Mouse (Mus musculus) spleen, adult 12 weeks (tissue): ENCODE results near the gene Cmtm4.

ENCODE experiments used
- DNase-seq: peaks from one replicate; pipeline ENCODE4 v3.0.0; 2022; ENCODE audit warnings: low spot score

The Cmtm4 gene

GRCm38 (mm10) chr8:104395703-104396357 is at the start of gene Cmtm4:
Gene Cmtm4, minus strand, starts transcription at chr8:104395807.
- DNase-seq = no peak

- DNase-seq = no peak
Observed at GRCm38 (mm10) chr8:104445248-104445647, 49.6 kb upstream of the Cmtm4 start.

DNA sequence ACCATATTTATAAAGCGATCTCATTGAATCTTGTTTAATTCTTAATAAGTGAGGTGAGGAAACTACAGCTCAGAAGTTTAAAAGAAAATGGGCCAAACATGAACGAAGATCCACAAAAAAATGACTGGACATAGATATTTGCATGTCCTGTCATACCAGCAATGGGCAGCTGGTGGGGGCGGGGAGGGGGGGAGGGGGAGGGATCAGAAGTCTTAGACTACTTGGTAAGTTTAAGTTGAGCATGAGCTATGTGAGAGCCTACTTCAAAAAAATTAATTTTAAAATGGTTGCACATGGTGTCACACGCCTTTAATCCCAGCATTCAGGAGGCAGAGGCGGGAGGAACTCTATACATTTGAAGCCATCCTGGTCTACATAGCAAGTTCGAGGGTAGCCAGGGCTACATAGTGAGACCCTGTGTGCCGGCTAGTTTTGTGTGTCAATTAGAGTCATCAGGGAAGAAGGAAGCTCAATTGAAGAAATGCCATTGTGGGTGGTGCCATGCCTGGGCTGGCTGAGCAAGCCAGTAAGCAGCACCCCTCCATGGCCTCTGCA is 47.6 kb upstream of the Cmtm4 start:
- no peak for DNase-seq

- DNase-seq = peak; percentile 91
Observed at GRCm38 (mm10) chr8:104442299-104443124, 46.9 kb upstream of the Cmtm4 start, which contains the start of gene Dync1li2. Gene Dync1li2, minus strand, starts transcription at chr8:104443047.

DNA sequence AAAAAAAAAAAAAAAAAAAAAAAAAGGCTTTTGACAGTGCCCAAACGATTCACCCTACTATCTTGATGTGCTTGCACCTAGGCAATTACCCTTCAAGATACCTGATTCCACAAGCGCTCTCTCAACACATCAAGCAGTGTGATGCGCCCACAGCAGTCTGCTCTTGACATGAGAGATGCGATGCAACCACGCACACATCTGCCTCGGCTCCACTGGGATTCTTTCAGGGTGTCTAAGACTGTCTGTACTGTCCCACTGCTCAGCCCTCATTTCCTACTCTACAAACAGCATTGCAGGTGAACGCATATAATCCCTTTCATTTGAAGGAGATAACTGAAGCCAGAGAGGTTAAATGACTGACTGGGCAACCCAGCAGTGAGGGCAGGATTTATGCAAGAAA is 46.0 kb upstream of the Cmtm4 start:
- DNase-seq = no peak

DNA sequence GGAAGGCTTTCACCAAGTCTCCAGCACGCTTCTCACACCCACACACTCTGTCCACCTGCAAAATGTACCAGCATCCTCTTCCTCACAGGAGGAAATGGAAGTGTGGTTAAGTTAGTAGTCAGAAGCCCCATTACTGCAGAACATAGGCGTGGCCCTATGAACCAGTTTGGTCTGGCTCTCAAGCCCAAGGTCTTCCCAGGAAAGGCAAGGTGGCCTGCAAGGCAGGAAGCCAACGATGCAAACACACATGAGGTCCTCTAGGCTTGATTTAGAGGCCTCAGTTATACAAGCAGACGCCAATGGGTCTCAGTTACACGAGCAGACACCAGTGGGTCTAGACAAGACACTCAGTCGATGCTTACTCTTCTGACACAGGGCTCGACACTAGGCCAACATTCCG is 43.9 kb upstream of the Cmtm4 start:
- no peak for DNase-seq

DNA sequence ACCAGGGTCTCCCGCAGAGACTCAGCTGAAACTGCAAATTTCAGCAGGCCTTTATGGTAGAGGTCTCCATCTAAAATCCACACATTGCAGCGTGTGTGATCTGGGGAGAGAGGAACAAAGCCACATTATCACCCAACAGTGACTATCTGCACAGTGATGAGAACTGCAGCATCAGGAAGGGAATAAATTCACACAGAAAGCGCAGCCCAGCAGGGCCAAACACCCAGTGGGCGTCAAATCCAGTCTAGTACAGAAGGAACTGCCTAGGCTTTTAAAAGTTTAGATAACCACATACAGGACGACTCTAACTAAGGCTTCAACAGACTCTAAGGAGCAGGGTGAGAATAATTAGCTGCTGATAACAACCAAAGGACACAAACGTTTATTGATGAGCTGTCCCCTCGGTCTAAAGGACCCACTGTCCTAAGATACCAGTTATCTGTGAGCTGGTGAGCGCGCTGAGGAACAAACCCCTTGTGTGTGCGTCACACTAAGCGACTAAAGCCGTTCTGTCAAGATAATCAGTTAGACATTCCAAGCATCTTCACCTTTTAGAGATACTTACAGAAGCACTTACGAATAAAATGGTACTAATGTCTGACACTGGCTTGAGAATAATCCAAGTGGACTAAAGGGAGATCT is 42.0 kb upstream of the Cmtm4 start:
- no peak for DNase-seq

- no peak for DNase-seq
Observed at GRCm38 (mm10) chr8:104436591-104436990, 41.0 kb upstream of the Cmtm4 start.

- peak; percentile 93 for DNase-seq
Observed at GRCm38 (mm10) chr8:104436038-104436437, 40.4 kb upstream of the Cmtm4 start.

GRCm38 (mm10) chr8:104434826-104435354 is 39.3 kb upstream of the Cmtm4 start:
- DNase-seq = no peak

DNA sequence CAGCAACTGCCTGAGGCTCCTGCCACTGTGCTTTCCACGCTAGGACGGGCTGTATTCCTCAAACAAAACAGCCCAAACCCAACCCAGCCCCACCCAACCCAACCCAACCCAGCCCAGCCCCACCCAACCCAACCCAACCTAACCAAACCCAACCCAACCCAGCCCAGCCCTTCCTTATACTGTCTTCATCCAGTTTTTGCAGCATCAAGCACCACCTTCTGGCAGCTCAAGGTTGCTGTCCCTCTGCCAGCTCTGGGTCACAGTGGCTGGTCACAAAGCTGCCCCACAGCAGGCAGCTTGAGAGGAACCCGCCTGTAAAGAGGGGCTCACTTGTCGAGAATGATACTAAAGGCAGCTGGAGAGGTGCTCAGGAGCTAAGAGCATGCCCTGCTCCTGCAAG is 38.7 kb upstream of the Cmtm4 start:
- no peak for DNase-seq

- DNase-seq = no peak
Observed at GRCm38 (mm10) chr8:104433191-104433842, 37.7 kb upstream of the Cmtm4 start.

DNA sequence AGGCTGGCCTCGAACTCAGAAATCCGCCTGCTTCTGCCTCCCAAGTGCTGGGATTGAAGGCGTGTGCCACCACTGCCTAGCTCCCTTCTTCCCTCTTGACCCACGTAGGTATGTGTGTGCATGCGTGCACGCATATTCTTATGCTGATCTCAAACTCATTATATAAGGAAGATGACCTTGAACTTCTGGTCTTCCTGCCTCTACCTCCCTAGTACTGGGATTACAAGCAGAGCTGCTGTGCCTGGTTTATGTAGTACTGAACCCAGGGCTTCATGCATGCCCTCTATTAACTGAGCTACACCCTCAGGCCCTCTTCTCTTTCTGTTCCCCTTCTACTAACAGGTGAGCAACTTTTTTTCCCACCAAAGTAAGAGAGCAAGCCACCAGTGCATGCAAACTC is 37.0 kb upstream of the Cmtm4 start:
- DNase-seq = no peak

GRCm38 (mm10) chr8:104430230-104430629 is 34.6 kb upstream of the Cmtm4 start:
- no peak for DNase-seq

- DNase-seq = no peak
Observed at GRCm38 (mm10) chr8:104427703-104428102, 32.1 kb upstream of the Cmtm4 start.

DNA sequence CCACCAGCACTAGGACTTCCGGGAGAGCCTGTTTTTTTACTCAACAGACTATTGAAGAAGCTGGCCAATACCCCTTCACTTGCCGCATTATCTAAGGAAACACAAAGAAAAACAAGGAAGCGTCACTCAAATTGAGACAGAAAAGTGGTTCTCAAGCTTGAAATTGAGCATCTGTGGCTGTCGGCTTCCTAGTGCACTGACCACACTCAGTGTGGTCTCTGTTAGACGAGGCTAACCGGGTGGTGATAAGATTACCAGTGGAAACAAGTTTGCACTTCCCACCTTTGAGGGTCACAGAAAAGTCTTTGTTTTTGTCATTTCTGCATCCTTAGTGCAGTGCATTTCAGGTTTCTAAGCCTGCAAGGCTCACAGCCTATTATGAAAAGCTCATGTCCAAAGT is 26.7 kb upstream of the Cmtm4 start:
- no peak for DNase-seq

GRCm38 (mm10) chr8:104416022-104416421 is 20.4 kb upstream of the Cmtm4 start:
- DNase-seq = no peak

DNA sequence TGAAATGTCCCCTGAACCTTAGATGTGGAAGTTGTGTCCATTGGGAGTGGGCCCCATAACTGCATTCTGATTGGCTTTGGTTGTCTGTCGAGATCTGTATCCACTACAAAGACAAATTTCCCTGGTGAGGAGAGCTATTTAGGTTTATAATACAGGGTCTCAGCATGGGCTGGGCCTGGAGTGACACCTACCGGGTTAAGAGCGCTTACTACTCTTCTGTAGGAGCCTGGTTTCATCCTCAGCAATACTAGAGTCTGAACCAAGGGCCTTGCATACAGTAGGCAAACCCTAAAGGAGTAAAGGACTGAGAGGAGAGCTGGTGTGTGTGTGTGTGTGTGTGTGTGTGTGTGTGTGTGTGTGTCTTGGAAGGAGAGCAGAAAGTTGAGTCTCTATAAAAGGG is 18.6 kb upstream of the Cmtm4 start:
- DNase-seq = no peak

GRCm38 (mm10) chr8:104413770-104414169 is 18.2 kb upstream of the Cmtm4 start:
- no peak for DNase-seq

DNA sequence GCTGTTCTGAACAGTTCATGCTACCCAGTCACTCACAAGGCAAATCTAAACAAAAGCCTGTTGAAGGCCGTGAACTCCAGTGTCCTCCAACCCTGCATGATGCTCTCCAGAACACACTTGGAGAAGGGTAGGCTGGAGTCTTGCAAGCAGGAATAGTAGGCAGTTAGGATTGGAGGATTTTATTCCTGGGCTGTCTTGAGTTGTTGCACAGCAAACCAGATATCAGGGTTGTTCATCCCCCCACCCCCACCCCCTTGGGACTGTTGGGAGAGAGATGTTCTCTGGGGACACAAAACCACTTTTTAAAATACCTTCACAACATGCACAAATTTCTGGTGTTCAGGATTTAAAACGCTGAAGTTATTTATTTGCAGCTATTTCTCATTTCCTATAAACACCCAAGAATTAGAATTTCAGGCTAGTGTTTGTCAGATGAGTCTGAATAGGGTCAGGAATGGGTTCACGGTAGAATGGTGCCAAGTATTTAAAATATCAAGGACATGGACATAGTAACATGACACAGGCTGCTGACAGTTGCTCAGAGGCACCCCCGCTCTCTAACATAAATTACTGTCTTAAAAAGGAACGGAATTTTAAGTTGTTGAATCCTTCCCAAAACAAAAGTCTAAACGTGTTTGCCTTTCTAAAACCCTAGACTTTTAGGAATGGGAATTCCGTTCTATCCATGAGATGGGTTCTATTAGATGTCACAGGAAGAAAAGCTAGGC is 17.4 kb upstream of the Cmtm4 start:
- no peak for DNase-seq

GRCm38 (mm10) chr8:104411972-104412371 is 16.4 kb upstream of the Cmtm4 start:
- DNase-seq = no peak
